13 mouse cellular contexts compared by ENCODE assay signal in genomic region chr10:61371884-61372584, GRCm38 (mm10). TPM values are rescaled to one million over a fixed set of nuclear protein-coding genes. Genes with fewer than 3 reads are reported as not detected.
DNase-seq lines count a peak whose midpoint lies in the region; ATAC-seq lines count a peak whose summit lies in the region.
"Had no signal": no experiment of that assay in that cellular context is flagged by ENCODE, and none has a peak within 500 bp of the region (broad histone marks: within the 10 kb centered on the region; RNA-seq: fewer than 3 reads in every experiment).

No protein-coding gene starts in this region.

- H3K4me1 ChIP-seq in heart, embryonic 13.5 days, result peaks cover 86% of the 10 kb centered on the region
- H3K4me1 ChIP-seq in kidney, embryonic 16.5 days (ENCODE audit: insufficient read depth, low read length), result peaks cover 77% of the 10 kb centered on the region
- peaks cover 75% of the 10 kb centered on the region for H3K4me1 ChIP-seq in brown adipose tissue, adult 24 weeks (ENCODE audit: control insufficient read depth, insufficient read depth, insufficient read length, low read length)

- WGBS in heart, embryonic 13.5 days, result 76% methylated on average over 9 of the region's 9 CpGs
- WGBS in kidney, embryonic 16.5 days, result 65% methylated on average over 9 of the region's 9 CpGs

- peak overlapping the region; percentile 78 for H3K27ac ChIP-seq in heart, embryonic 13.5 days (replicated peaks)
- peak overlapping the region; percentile 71 for H3K27ac ChIP-seq in kidney, embryonic 16.5 days (ENCODE audit: low read length)
- peak overlapping the region; percentile 96 for H3K27ac ChIP-seq in brown adipose tissue, adult 24 weeks (replicated peaks; ENCODE audit: low read depth, low read length)
- H3K27ac ChIP-seq: limb, embryonic 13.5 days; stomach, embryonic 15.5 days had no signal

- H3K36me3 ChIP-seq in heart, embryonic 13.5 days, result peaks cover 6% of the 10 kb centered on the region
- no peaks in the 10 kb centered on the region for H3K36me3 ChIP-seq in kidney, embryonic 16.5 days (ENCODE audit: insufficient read depth, low read length)
- H3K36me3 ChIP-seq: limb, embryonic 13.5 days; stomach, embryonic 15.5 days had no signal

- H3K4me3 ChIP-seq in heart, embryonic 13.5 days, result no peak overlapping the region
- no peak overlapping the region for H3K4me3 ChIP-seq in kidney, embryonic 16.5 days (ENCODE audit: low read length)
- H3K4me3 ChIP-seq in brown adipose tissue, adult 24 weeks (ENCODE audit: insufficient read depth, low read depth, low read length), result no peak overlapping the region
- H3K4me3 ChIP-seq: limb, embryonic 13.5 days; stomach, embryonic 15.5 days had no signal

- peak; percentile 31 for DNase-seq in cerebellum, adult 11-12 months
- no peak for DNase-seq in cerebellum, adult 8-10 months
- DNase-seq in heart, adult 11 months, result no peak
- no peak for DNase-seq in kidney, adult 9 months
- DNase-seq in ovary, adult 18-20 months (ENCODE audit: low spot score), result no peak

- no peak overlapping the region for H3K9ac ChIP-seq in heart, embryonic 13.5 days
- H3K9ac ChIP-seq in kidney, embryonic 16.5 days (replicated peaks; ENCODE audit: low read length), result peak overlapping the region; percentile 33; the same call in 1 of the 2 replicates
- H3K9ac ChIP-seq: limb, embryonic 13.5 days; stomach, embryonic 15.5 days had no signal

- H3K9me3 ChIP-seq in heart, embryonic 13.5 days, result peaks cover 3% of the 10 kb centered on the region; the same call in 1 of the 2 replicates
- H3K9me3 ChIP-seq in kidney, embryonic 16.5 days (ENCODE audit: low read length), result no peaks in the 10 kb centered on the region
- H3K9me3 ChIP-seq: stomach, embryonic 15.5 days had no signal

- no peak overlapping the region for H3K4me2 ChIP-seq in heart, embryonic 13.5 days
- H3K4me2 ChIP-seq in kidney, embryonic 16.5 days (replicated peaks; ENCODE audit: low read depth, low read length), result no peak overlapping the region
- H3K4me2 ChIP-seq: limb, embryonic 13.5 days; stomach, embryonic 15.5 days had no signal

- no peak for ATAC-seq in heart, embryonic 13.5 days (ENCODE audit: extremely low read depth, insufficient number of reproducible peaks, low FRiP score, low TSS enrichment)
- no peak for ATAC-seq in kidney, embryonic 16.5 days (ENCODE audit: low FRiP score, low TSS enrichment)
- ATAC-seq: activated CD4-positive, CD25-positive, alpha-beta regulatory T cell, adult 4 months; inflammation-experienced regulatory T-cells, adult 6 months had no signal

- no peaks in the 10 kb centered on the region for H3K27me3 ChIP-seq in heart, embryonic 13.5 days (replicated peaks)
- H3K27me3 ChIP-seq in kidney, embryonic 16.5 days (ENCODE audit: insufficient read depth, low read length), result no peaks in the 10 kb centered on the region
- H3K27me3 ChIP-seq: CH12.LX; limb, embryonic 13.5 days; stomach, embryonic 15.5 days had no signal

RNA-seq across cellular contexts. Expression of gene Pald1, which starts 11.3 kb away (rescaled TPM):
- polyA plus RNA-seq in heart, embryonic 13.5 days (2015; fragmentation: Nextera tagmentation; extraction: Ambion mirVana), result 25.9 and 26.6 TPM in 2 replicates
- 39.5 and 40.2 TPM in 2 replicates for polyA plus RNA-seq in kidney, embryonic 16.5 days (2015; fragmentation: Nextera tagmentation; extraction: Ambion mirVana)
- 22.9 and 31.9 TPM in 2 replicates for polyA plus RNA-seq in brown adipose tissue, adult 24 weeks (2012; ENCODE audit: insufficient read depth, insufficient read length, missing spikeins)
- polyA plus RNA-seq: activated CD4-positive, CD25-positive, alpha-beta regulatory T cell, adult 4 months had no signal

RNA-seq across cellular contexts. Expression of gene Nodal, which starts 45.7 kb away (rescaled TPM):
- polyA plus RNA-seq in heart, embryonic 13.5 days (2015; fragmentation: Nextera tagmentation; extraction: Ambion mirVana), result 0.09 TPM in 1 of 2 replicates, not detected in the other
- 0.40 and 0.67 TPM in 2 replicates for polyA plus RNA-seq in kidney, embryonic 16.5 days (2015; fragmentation: Nextera tagmentation; extraction: Ambion mirVana)
- not detected in 2 replicates for polyA plus RNA-seq in brown adipose tissue, adult 24 weeks (2012; ENCODE audit: insufficient read depth, insufficient read length, missing spikeins)
- polyA plus RNA-seq: activated CD4-positive, CD25-positive, alpha-beta regulatory T cell, adult 4 months had no signal
